Mouse (Mus musculus) left cerebral cortex, adult 11 months (tissue): ENCODE data around the gene Gm47189.
"Not testable (repeated sequence)": the region's sequence is repeated elsewhere in the genome, so short reads cannot be mapped to it uniquely, and the experiment has no call there.

ENCODE experiments used
- DNase-seq: peaks from one replicate; pipeline ENCODE4 v3.0.0; 2022; ENCODE audit warnings: low spot score

Gm47189 gene

DNA sequence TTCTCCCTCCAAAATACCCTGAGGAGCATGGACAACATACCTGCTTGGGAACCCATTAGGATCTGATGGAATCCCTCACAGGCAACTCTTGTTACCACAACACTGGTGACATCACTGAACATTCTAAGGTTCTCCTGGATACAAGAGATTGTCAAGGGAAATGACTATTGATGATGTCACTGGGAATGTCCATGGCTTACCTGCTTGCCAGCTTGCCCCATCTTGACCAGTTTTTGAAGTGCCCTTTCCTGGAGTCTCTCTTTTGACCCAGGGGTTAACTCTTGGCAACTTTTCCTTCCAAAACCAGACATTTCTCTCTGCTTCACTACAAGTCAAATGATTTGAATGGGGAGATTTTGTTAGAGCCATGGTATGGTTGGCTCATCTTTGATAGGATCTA lies at the start of gene Gm47189:
Gene Gm47189, minus strand, starts transcription at position 101 of the 400 bp plus-strand sequence.
- not testable (repeated sequence) for DNase-seq

DNA sequence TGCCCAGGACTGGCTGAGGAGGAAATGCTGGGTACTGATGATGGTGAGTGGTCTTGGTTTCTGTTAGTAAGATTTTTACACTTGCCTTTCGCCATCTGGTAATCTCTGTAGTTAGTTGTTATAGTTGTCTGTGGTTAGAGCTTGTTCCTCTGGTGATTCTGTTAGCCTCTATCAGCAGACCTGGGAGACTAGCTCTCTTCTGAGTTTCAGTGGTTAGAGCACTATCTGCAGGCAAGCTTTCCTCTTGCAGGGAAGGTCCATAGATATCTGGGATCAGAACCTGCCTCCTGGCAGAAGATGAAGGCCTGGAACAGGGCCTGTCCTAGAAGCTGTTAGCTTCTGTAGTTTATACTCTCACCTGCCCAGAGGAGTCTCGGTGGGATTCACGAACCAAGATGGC lies 16.3 kb downstream of the Gm47189 start:
- DNase-seq, result not testable (repeated sequence)

DNA sequence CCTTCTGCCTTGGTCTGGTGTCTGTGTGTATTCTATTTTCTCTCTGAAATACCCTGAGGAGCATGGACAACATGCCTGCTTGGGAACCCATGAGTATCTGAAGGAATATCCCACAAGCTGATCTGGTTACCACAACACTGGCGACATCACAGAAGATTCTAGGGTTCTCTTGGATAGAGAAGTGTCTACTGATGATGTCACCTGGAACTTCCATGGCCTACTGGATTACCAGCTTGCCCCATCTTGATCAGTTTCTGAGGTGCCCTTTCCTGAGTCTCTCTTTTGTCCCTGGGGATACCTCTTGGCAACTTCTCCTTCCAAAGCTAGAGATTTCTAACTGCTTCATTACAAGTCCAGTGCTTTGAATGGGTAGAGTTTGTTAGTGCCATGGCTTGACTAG lies 21.7 kb downstream of the Gm47189 start, which contains the start of gene Gm7929:
Gene Gm7929, minus strand, starts transcription at position 101 of the 400 bp plus-strand sequence.
- not testable (repeated sequence) for DNase-seq

DNA sequence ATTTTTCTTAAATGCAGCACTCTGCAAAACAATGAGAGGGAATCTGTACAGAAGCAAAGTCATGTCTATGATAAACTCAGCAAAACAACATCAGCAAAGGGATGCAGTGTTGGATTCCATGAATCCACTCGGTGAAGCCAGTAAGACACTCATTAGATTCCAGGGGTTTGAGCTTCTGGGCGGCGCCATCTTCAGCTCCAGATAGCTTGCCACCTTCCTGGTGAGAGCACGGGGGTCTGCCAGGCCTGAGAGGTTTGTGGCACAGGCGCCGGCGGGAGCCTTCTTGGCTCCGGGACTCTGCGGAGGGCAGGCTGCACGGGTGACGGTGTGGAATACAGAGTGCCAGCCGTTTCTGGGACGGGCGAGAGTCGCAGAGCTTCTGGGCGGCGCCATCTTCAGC lies 48.8 kb downstream of the Gm47189 start:
- DNase-seq, result not testable (repeated sequence)

GRCm38 (mm10) chr14:41717180-41717579 lies 55.1 kb downstream of the Gm47189 start:
- not testable (repeated sequence) for DNase-seq
